Mouse (Mus musculus) CH12.LX (cell line): ENCODE results near the gene Nr2f2. TPM values are rescaled to one million over a fixed set of nuclear protein-coding genes. Genes with fewer than 3 reads are reported as not detected.

ENCODE experiments used
- DNase-seq: peaks from one replicate; pipeline ENCODE4 v3.0.0-alpha.2; 2013; ENCODE audit errors: extremely low read depth
- H3K27ac ChIP-seq: 2 replicates; pipeline ENCODE4 v1.5.1; 2012; ENCODE audit warnings: low read depth, mild to moderate bottlenecking, control low read depth, moderate library complexity; ENCODE audit not compliant: insufficient read depth
- H3K27me3 ChIP-seq: replicated peaks from 2 replicates; pipeline ENCODE3; 2012; ENCODE audit warnings: inconsistent platforms
- H3K36me3 ChIP-seq, 2 experiments: replicated peaks in 1 of 2; 2 replicates each; pipeline versions ENCODE3 to v1.6.1; 2012; ENCODE audit warnings: inconsistent platforms in 1 of 2, low read length in 1 of 2, mild to moderate bottlenecking in 1 of 2, mixed read lengths in 1 of 2, moderate library complexity in 1 of 2; ENCODE audit not compliant: control insufficient read depth in 1 of 2, insufficient read depth in 1 of 2
- H3K4me1 ChIP-seq, 2 experiments: 2 replicates each; pipeline ENCODE4 v1.6.1; 2012; ENCODE audit warnings: inconsistent platforms in 1 of 2, moderate library complexity in 1 of 2; ENCODE audit not compliant: insufficient read depth in 2 of 2, control insufficient read depth in 1 of 2
- H3K4me2 ChIP-seq: 2 replicates; pipeline ENCODE4 v1.6.1; 2012; ENCODE audit warnings: low read depth, mild to moderate bottlenecking, control low read depth; ENCODE audit not compliant: poor library complexity, insufficient read depth, severe bottlenecking
- H3K4me3 ChIP-seq, 3 experiments: fragments of 150-350 bp in 1 of 3; sonication (generic) in 1 of 3; replicated peaks in 1 of 3; 2 replicates each; pipeline versions ENCODE3 to v1.5.1; 2011 to 2012; ENCODE audit warnings: low read depth in 2 of 3, low read length in 2 of 3, mild to moderate bottlenecking in 2 of 3, moderate library complexity in 2 of 3, control low read depth in 1 of 3, improper control_type of control experiment in 1 of 3, inconsistent platforms in 1 of 3, mixed read lengths in 1 of 3; ENCODE audit not compliant: poor library complexity in 1 of 3
- H3K79me2 ChIP-seq: replicated peaks from 2 replicates; pipeline ENCODE4 v1.6.1; 2012; ENCODE audit warnings: mild to moderate bottlenecking, moderate library complexity; ENCODE audit not compliant: control insufficient read depth, poor library complexity, insufficient read depth, severe bottlenecking; ENCODE audit errors: extremely low read depth
- H3K9ac ChIP-seq: 2 replicates; pipeline ENCODE4 v1.6.1; 2012; ENCODE audit warnings: low read depth, mild to moderate bottlenecking, control low read depth, moderate library complexity; ENCODE audit not compliant: insufficient read depth
- H3K9me3 ChIP-seq: replicated peaks from 2 replicates; pipeline ENCODE3; 2012; ENCODE audit warnings: low read length, inconsistent platforms, mixed read lengths
- BHLHE40 ChIP-seq: IDR thresholded peaks from 2 replicates; pipeline ENCODE4 v1.6.1; 2011; ENCODE audit warnings: mild to moderate bottlenecking, low read depth, low read length, improper control_type of control experiment
- CHD2 ChIP-seq: IDR thresholded peaks from 2 replicates; pipeline ENCODE4 v1.6.1; 2011; ENCODE audit warnings: low read length, improper control_type of control experiment
- CTCF ChIP-seq, 2 experiments: IDR thresholded peaks in 1 of 2; conservative IDR thresholded peaks in 1 of 2; 2 replicates each; pipeline ENCODE4 v1.5.1; 2011 to 2012; ENCODE audit warnings: low read depth in 2 of 2, low read length in 2 of 2, improper control_type of control experiment in 1 of 2, inconsistent platforms in 1 of 2, mild to moderate bottlenecking in 1 of 2, moderate library complexity in 1 of 2
- E2F4 ChIP-seq: IDR thresholded peaks from 2 replicates; pipeline ENCODE4 v1.6.1; 2011; ENCODE audit warnings: low read depth, low read length, improper control_type of control experiment; ENCODE audit not compliant: insufficient replicate concordance
- GABPA ChIP-seq: IDR thresholded peaks from 2 replicates; pipeline ENCODE4 v1.6.1; 2012; ENCODE audit warnings: low read depth, low read length, improper control_type of control experiment, inconsistent platforms; ENCODE audit not compliant: insufficient replicate concordance
- JUN ChIP-seq: IDR thresholded peaks from 2 replicates; pipeline ENCODE4 v1.6.1; 2011; ENCODE audit warnings: low read depth, mild to moderate bottlenecking, low read length, improper control_type of control experiment, moderate library complexity; ENCODE audit not compliant: insufficient read depth
- JUND ChIP-seq: conservative IDR thresholded peaks from 2 replicates; pipeline ENCODE4 v1.6.1; 2011; ENCODE audit warnings: low read depth, low read length, improper control_type of control experiment
- KAT2A ChIP-seq: IDR thresholded peaks from 2 replicates; pipeline ENCODE4 v1.6.1; 2012; ENCODE audit warnings: low read length, improper control_type of control experiment, inconsistent platforms; ENCODE audit not compliant: insufficient replicate concordance
- MAFK ChIP-seq: IDR thresholded peaks from 2 replicates; pipeline ENCODE4 v1.6.1; 2011; ENCODE audit warnings: low read length, improper control_type of control experiment; ENCODE audit not compliant: insufficient replicate concordance
- MAZ ChIP-seq: IDR thresholded peaks from 2 replicates; pipeline ENCODE4 v1.6.1; 2012; ENCODE audit warnings: low read depth, mild to moderate bottlenecking, inconsistent platforms, low read length, improper control_type of control experiment, moderate library complexity
- MXI1 ChIP-seq: IDR thresholded peaks from 2 replicates; pipeline ENCODE4 v1.6.1; 2011; ENCODE audit warnings: mild to moderate bottlenecking, low read depth, low read length, improper control_type of control experiment
- NELFE ChIP-seq: IDR thresholded peaks from 2 replicates; pipeline ENCODE4 v1.6.1; 2011; ENCODE audit warnings: low read depth, low read length, improper control_type of control experiment
- NRF1 ChIP-seq: IDR thresholded peaks from 2 replicates; pipeline ENCODE4 v1.6.1; 2014; ENCODE audit warnings: low read depth, mild to moderate bottlenecking, inconsistent platforms, low read length, improper control_type of control experiment, moderate library complexity
- PAX5 ChIP-seq: IDR thresholded peaks from 2 replicates; pipeline ENCODE4 v1.6.1; 2012; ENCODE audit warnings: low read length, inconsistent platforms, mixed read lengths
- POLR2AphosphoS2 ChIP-seq: IDR thresholded peaks from 2 replicates; pipeline ENCODE4 v1.6.1; 2011; ENCODE audit warnings: low read depth, low read length, improper control_type of control experiment
- SMC3 ChIP-seq: IDR thresholded peaks from 2 replicates; pipeline ENCODE4 v1.6.1; 2011; ENCODE audit warnings: low read depth, low read length, improper control_type of control experiment
- TBP ChIP-seq: conservative IDR thresholded peaks from 2 replicates; pipeline ENCODE4 v1.6.1; 2011; ENCODE audit warnings: low read depth, low read length, improper control_type of control experiment
- TCF12 ChIP-seq: IDR thresholded peaks from 2 replicates; pipeline ENCODE4 v1.6.1; 2014; ENCODE audit warnings: low read depth, mild to moderate bottlenecking, inconsistent platforms, low read length, improper control_type of control experiment
- UBTF ChIP-seq: IDR thresholded peaks from 2 replicates; pipeline ENCODE4 v1.6.1; 2012; ENCODE audit warnings: low read depth, mild to moderate bottlenecking, inconsistent platforms, low read length, improper control_type of control experiment, moderate library complexity
- USF2 ChIP-seq: conservative IDR thresholded peaks from 2 replicates; pipeline ENCODE4 v1.6.1; 2011; ENCODE audit warnings: low read depth, low read length, improper control_type of control experiment
- ZC3H11A ChIP-seq: IDR thresholded peaks from 2 replicates; pipeline ENCODE4 v1.6.1; 2012; ENCODE audit warnings: low read depth, mild to moderate bottlenecking, inconsistent platforms, low read length, improper control_type of control experiment
- ZMIZ1 ChIP-seq: IDR thresholded peaks from 2 replicates; pipeline ENCODE4 v1.6.1; 2012; ENCODE audit warnings: low read depth, mild to moderate bottlenecking, inconsistent platforms, low read length, improper control_type of control experiment
- ZNF384 ChIP-seq: IDR thresholded peaks from 2 replicates; pipeline ENCODE4 v1.6.1; 2012; ENCODE audit warnings: low read depth, low read length, improper control_type of control experiment, inconsistent platforms
- dilution Hi-C: fragments of 300-500 bp; cut with MboI; formaldehyde crosslinking; loops from 2 replicates; pipeline ENCODE4 v1.14.3; 2020; ENCODE audit warnings: low sequenced_read_pairs; ENCODE audit not compliant: extremely low pct_unique_long_range_greater_than_20kb, extremely low pct_ligation_motif_present
- in situ Hi-C: fragments of 300-500 bp; cut with MboI; formaldehyde crosslinking; loops from 3 replicates; pipeline ENCODE4 v1.14.3; 2019; ENCODE audit warnings: low sequenced_read_pairs, low pct_ligation_motif_present, low pct_unique_long_range_greater_than_20kb, mixed read lengths
- polyA plus RNA-seq: library from polyadenylated mRNA; unstranded; fragments of >175 nt; gene quantifications from 2 replicates; pipeline ENCODE4 v1.2.1, GENCODE M21; 2012; ENCODE audit warnings: low read depth; ENCODE audit not compliant: insufficient read length
- total RNA-seq, 2 experiments: library from RNA; depleted of rRNA; stranded (reverse); fragments of 300-350 nt in 1 of 2; fragments of >200 nt in 1 of 2; gene quantifications; 2 replicates each; pipeline ENCODE4 v1.2.3; 2012 to 2014

Nr2f2 gene
- total and polyA plus RNA-seq, 3 experiments = not detected

DNA sequence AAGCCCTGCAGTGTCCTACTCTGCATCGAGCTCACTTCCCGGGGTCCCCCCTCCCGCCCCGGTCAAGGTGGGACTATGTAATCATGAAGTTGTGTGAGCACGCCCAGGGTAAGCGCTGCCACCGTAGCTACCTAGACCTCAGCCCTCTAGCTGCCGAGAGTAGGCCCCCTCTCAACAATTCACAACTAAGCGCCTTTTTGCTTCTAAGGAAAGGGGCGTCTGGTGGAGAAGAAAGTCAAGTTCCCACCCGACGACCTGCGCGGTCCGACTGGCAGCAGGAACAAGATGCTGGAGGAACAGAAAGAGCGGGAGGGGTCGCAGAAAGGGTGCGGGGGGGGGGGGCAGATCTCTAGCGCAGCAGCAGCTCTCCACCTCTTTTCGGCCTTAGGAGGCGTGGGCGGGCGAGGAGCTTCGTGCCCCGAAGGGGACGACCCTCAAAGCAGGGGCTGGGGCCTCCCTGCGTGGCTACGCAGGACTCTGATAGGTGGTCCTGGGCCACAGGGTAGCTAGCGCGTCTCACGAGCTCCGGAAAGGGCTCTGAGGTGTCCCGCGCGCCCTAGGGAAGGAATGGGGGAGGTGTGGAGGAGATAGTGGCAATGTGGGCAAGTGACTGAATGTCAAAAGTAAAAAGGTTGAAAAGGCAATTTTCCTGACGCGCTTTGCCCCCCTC lies 2.7 kb upstream of the Nr2f2 start:
- H3K36me3 ChIP-seq = no peaks in the 10 kb centered on the region
- no peak overlapping the region for H3K27ac ChIP-seq
- H3K4me2 ChIP-seq = no peak overlapping the region
- H3K4me1 ChIP-seq = no peaks in the 10 kb centered on the region
- H3K4me3 ChIP-seq = no peak overlapping the region
- H3K9me3 ChIP-seq = peaks cover 57% of the 10 kb centered on the region
- dilution Hi-C loops = no loop called here
- DNase-seq = no peak
- H3K79me2 ChIP-seq = no peaks in the 10 kb centered on the region
- no peak for TF ChIP-seq KAT2A
- no peak for TF ChIP-seq SMC3
- no peak for TF ChIP-seq PAX5
- TF ChIP-seq ZC3H11A = no peak
- no peak for TF ChIP-seq E2F4
- no peak for TF ChIP-seq NELFE
- TF ChIP-seq ZMIZ1 = no peak
- no peak for TF ChIP-seq MXI1
- TF ChIP-seq NRF1 = no peak
- TF ChIP-seq JUN = no peak
- TF ChIP-seq USF2 = no peak
- TF ChIP-seq MAZ = no peak
- no peak for TF ChIP-seq CHD2
- TF ChIP-seq CTCF (conservative IDR thresholded peaks at IDR 0.05 in 1 of 2, IDR thresholded peaks at IDR 0.05 in 1 of 2; ENCODE audit: low read depth in 2 of 2, low read length in 2 of 2) = no peak
- no peak for TF ChIP-seq POLR2AphosphoS2
- no peak for TF ChIP-seq TCF12
- no peak for TF ChIP-seq GABPA
- TF ChIP-seq TBP = no peak
- H3K27me3 ChIP-seq = no peaks in the 10 kb centered on the region
- in situ Hi-C loops = no loop called here
- H3K9ac ChIP-seq = no peak overlapping the region

DNA sequence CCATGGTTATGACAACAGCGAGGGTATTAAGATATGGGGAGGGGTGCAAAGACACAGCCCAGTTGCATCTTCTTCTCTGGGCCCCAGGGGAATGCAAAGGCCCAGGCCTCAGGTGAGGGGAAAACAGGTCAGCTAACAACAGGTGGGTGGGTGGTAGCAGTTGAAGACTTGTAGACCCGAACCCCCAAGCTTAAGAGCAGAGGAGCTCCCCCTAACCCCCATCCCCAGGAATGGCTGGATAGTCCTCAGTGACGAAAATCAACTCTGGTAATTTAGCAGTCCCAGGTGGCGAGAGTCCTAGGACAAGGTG lies 2.2 kb upstream of the Nr2f2 start:
- H3K4me1 ChIP-seq = no peaks in the 10 kb centered on the region
- in situ Hi-C loops = no loop called here
- peaks cover 57% of the 10 kb centered on the region for H3K9me3 ChIP-seq
- no peak for TF ChIP-seq TCF12
- no peak for TF ChIP-seq MAZ
- TF ChIP-seq MAFK = no peak
- no peak for TF ChIP-seq UBTF
- no peak for TF ChIP-seq GABPA
- no peak for TF ChIP-seq CTCF (conservative IDR thresholded peaks at IDR 0.05 in 1 of 2, IDR thresholded peaks at IDR 0.05 in 1 of 2; ENCODE audit: low read depth in 2 of 2, low read length in 2 of 2)
- TF ChIP-seq TBP = no peak
- no peak for TF ChIP-seq BHLHE40
- TF ChIP-seq ZNF384 = no peak
- no peak for TF ChIP-seq ZMIZ1
- no peak for TF ChIP-seq JUND
- no peaks in the 10 kb centered on the region for H3K27me3 ChIP-seq
- H3K4me2 ChIP-seq = no peak overlapping the region
- no peak overlapping the region for H3K4me3 ChIP-seq
- H3K27ac ChIP-seq = no peak overlapping the region
- no peaks in the 10 kb centered on the region for H3K79me2 ChIP-seq
- DNase-seq = no peak
- no peaks in the 10 kb centered on the region for H3K36me3 ChIP-seq
- dilution Hi-C loops = no loop called here
- no peak overlapping the region for H3K9ac ChIP-seq
